Mouse (Mus musculus): ENCODE results near the gene Fam193b.

Gene Fam193b

GRCm38 (mm10) chr13:55525733-55526553 is 45.0 kb downstream of the Fam193b start:
- no peak for DNase-seq

- DNase-seq, result no peak
Measured at GRCm38 (mm10) chr13:55523951-55524600, 46.8 kb downstream of the Fam193b start.

GRCm38 (mm10) chr13:55523278-55523677 is 47.6 kb downstream of the Fam193b start:
- DNase-seq, result peak; percentile 43 to 66

GRCm38 (mm10) chr13:55522730-55523129 is 48.2 kb downstream of the Fam193b start:
- no peak for DNase-seq

GRCm38 (mm10) chr13:55519606-55520005 is 51.3 kb downstream of the Fam193b start:
- no peak for DNase-seq

- DNase-seq, result peak; percentile 72 to 89
Measured at GRCm38 (mm10) chr13:55516955-55517354, 54.0 kb downstream of the Fam193b start.

- no peak for DNase-seq
Measured at GRCm38 (mm10) chr13:55513828-55514227, 57.1 kb downstream of the Fam193b start.

- peak; percentile 86 to 91 for DNase-seq
Measured at GRCm38 (mm10) chr13:55513111-55513748, 57.7 kb downstream of the Fam193b start, which contains the start of gene Pdlim7. Gene Pdlim7, minus strand, starts transcription at chr13:55513676.

- DNase-seq, result peak; percentile 59
Measured at GRCm38 (mm10) chr13:55512379-55513031, 58.4 kb downstream of the Fam193b start.

GRCm38 (mm10) chr13:55511492-55511861 is 59.4 kb downstream of the Fam193b start:
- no peak for DNase-seq

GRCm38 (mm10) chr13:55510668-55511491 is 60.0 kb downstream of the Fam193b start:
- peak; percentile 52 to 63 for DNase-seq

GRCm38 (mm10) chr13:55510332-55510667 is 60.6 kb downstream of the Fam193b start:
- DNase-seq, result no peak

GRCm38 (mm10) chr13:55508531-55508930 is 62.4 kb downstream of the Fam193b start:
- DNase-seq, result no peak

GRCm38 (mm10) chr13:55507877-55508276 is 63.0 kb downstream of the Fam193b start:
- no peak for DNase-seq

GRCm38 (mm10) chr13:55506697-55507096 is 64.2 kb downstream of the Fam193b start:
- DNase-seq, result no peak

- DNase-seq, result no peak
Measured at GRCm38 (mm10) chr13:55505810-55506209, 65.1 kb downstream of the Fam193b start.

GRCm38 (mm10) chr13:55504390-55504789 is 66.5 kb downstream of the Fam193b start:
- no peak for DNase-seq

GRCm38 (mm10) chr13:55502405-55502804 is 68.5 kb downstream of the Fam193b start:
- DNase-seq, result no peak

- DNase-seq, result no peak
Measured at GRCm38 (mm10) chr13:55500575-55500974, 70.3 kb downstream of the Fam193b start.

GRCm38 (mm10) chr13:55498906-55499305 is 72.0 kb downstream of the Fam193b start:
- no peak for DNase-seq

- no peak for DNase-seq
Measured at GRCm38 (mm10) chr13:55496661-55497060, 74.3 kb downstream of the Fam193b start.

GRCm38 (mm10) chr13:55495702-55496101 is 75.2 kb downstream of the Fam193b start:
- DNase-seq, result no peak

Measured in kidney, adult 8-10 months (tissue).